Mouse (Mus musculus) 3T3-L1 (cell line): ENCODE data around the gene Shank3.

Experiments
- DNase-seq: peaks from one replicate; pipeline ENCODE4 v3.0.0-alpha.2; 2015; ENCODE audit warnings: low read depth, low spot score

The Shank3 gene

DNA sequence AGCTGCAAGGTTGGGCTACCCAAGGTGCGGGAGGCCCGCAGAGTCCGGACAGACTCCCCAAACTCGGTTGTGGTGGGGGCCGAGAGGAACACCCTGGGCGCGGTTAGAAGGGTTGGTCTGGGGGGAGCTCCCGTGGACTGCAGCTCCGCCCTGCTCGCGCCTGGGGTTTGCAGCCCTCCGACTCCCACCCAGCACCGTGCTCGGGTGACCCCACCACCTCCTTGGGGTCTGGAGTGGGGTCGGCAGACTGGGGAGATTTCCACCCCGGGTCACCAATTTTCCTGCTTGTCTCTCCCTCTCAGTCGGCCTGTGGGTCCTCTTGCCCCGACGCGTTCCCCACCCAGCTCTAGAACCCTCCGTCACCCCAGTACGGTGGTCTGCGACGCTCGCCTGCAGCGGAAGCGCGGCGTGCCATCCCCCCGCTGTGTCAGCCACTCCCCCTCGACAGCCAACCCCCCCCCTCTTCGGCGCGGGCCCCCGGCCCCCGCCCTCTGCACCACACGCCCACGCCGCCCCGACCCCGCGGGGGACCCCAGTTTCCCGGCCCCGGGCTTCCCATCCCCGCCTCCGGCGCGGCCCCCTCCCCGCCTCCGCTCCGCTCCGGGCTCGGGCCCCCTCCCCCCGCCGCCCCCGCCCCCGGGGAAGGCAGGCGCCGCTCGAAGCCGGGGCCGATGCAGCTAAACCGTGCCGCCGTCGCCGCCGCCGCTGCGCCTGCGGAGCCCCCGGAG lies at the start of gene Shank3:
Shank3 (plus strand) TSS at position 663 of the 728 bp plus-strand sequence.
- no peak for DNase-seq

- DNase-seq, result peak; percentile 33
Observed at GRCm38 (mm10) chr15:89452906-89453864, 46.2 kb upstream of the Shank3 start.

DNA sequence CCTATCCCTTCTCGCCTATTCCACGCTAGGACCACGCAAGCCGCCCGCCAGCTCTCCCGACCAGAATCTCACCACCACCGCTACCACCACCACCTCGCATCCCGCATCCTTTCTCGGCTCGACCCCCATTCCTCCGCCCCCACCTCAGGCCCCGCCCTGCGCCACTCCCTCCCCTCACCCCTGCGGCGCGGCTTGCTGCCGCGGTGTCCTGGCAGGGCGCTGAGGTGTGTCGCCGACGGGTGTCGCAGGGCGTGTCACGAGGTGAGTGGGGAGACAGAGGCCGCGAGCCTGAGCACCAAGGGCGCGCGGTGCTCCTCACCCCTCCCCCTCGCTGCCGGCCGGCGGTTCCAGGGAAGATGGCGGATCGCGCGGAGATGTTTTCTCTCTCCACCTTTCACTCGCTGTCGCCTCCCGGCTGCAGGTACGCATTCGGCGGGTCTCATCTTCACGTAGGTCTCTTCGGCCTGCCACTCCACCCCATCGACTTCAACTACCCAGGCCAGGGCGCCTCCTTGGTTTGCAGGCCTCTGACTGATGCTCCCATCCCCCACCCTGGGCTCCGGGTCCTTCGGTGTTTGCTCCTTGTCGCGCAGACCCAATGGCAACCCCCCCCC lies 45.5 kb upstream of the Shank3 start, which contains the start of gene Mapk8ip2:
Mapk8ip2 (plus strand) TSS at position 49 of the 614 bp plus-strand sequence.
- no peak for DNase-seq

- no peak for DNase-seq
Observed at GRCm38 (mm10) chr15:89454857-89455256, 44.6 kb upstream of the Shank3 start.

DNA sequence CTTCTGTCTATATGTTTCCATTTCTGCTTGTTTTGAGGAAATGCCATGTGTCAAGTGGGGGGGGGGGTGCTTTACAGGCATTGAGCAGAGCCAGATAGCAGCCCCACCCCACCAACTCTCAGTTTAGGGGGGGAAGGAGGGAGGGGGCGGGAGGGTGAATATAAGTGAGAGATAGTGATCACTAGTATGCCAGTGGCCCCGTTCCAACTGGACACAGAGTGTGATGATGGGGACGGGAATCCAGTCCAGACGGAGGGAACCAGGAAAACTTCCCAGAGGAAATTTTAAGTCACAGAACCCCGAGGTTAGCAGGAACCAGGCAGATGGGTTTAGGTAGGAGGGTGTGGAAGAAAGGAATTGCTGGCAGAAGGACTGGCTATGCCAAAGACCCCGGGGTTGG lies 43.8 kb upstream of the Shank3 start:
- DNase-seq, result no peak

- no peak for DNase-seq
Observed at GRCm38 (mm10) chr15:89458942-89459341, 40.5 kb upstream of the Shank3 start.

DNA sequence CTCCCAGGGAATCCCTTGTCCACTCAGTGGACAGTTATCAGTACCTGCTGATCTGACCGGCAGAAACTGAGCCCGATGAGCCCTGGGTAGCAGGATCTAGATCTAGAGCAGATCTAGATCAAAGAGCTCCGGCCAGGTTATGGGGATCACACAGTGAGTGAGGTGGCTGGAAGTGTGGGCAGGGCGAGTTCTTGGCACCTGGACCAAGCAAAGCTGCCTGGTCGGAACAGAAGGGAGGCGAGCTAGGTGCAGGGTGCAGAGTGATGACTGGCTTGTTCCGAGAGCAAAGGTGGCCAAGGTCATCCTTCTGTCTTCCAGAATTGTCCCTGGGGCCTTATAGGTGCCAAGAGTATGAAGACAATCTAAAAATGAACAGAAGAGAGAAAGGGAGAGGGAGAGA lies 39.6 kb upstream of the Shank3 start:
- no peak for DNase-seq

DNA sequence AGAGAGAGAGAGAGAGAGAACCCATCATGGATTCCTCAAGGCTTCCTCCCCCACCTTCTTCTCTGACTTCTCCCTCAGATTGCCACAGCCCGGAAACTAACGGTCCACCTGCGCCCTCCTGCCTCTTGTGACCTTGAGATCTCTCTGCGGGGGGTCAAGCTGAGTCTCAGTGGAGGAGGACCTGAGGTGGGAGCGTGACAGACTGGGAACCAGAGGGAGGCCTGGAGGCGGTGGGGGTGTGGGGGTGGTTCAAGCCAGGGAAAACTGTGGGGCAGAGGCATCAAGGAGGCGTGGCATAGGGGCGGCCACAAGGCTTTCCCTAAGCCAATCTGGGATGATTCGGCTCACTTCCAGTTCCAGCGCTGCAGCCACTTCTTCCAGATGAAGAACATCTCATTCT lies 39.1 kb upstream of the Shank3 start:
- DNase-seq, result no peak

DNA sequence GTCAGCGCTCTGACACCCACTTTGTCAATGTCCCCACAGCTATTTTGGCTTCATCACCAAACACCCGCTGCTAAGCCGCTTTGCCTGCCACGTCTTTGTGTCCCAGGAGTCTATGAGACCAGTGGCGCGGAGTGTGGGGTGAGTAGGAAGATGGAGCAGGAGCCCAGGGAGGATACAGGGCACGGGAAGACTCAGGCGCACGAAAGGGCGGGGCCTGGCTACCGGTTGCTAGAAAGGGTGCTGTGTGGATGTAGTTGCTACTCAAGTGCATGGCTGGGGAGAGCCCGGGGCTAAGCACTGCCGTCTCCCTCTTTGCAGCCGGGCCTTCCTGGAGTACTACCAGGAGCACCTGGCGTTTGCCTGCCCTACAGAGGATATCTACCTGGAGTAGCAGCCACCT lies 38.1 kb upstream of the Shank3 start:
- DNase-seq, result no peak

- DNase-seq, result no peak
Observed at GRCm38 (mm10) chr15:89462176-89462575, 37.2 kb upstream of the Shank3 start.

DNA sequence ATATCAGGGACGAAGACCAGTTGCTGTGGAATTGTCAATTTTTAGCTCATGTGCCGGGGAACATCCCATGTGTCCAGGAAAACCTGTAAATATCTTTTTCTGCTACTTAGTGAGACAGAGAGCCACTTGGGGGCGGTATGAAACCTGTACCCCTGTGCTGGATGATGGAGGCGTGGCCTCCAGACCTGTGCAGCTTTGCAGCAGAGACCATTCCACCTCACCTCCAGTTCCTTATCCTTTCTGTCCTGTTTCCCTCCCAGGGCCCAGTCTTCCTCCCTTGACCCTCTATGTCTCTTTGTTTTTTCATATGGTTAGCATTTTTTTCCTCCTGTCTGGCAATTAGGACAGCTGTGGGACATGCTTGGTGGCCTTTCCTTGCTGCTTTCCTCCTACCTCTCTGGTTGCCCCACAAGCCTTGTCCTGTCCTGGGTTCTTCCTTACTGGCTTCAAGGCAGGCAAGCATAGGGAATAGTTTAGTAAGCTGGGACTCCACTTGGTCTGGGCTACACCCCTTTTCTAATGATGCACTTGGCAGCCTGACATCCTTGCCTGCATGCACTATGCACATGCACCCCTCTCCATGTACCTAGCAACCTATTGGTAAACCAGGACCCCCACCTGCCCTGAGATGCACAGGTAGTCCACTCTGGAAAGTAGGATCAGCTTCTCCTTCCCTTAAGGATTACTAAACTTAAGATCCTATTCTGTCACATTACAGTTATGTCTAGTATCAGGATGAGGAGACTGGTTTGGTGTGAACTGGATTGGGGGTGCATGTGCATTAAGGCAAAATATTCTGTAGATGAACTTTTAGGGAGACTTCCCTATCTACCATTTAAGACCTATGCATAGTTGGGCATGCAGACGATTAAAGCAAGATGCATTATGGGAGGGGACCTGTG lies 35.8 kb upstream of the Shank3 start:
- peak; percentile 40 for DNase-seq

- no peak for DNase-seq
Observed at GRCm38 (mm10) chr15:89465052-89465451, 34.4 kb upstream of the Shank3 start.

DNA sequence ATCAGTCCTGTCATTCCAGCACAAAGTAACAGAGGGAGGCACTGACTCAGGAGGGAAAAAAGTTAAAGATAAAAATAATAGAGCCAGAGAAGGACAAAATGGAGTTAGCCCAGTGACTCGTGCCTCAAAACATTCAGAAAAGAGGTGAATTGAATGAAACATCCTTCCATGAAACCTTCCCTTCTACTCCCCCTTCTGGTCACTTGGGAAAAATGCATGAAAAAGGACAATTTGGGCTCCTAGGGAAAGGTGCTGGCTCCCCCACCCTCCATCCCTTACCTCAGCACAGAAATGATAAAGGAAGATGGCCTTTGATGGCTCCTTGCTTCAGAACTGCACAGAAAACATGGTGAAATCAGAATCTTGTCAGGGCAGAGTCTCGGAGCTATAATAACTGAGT lies 30.8 kb upstream of the Shank3 start:
- DNase-seq, result peak; percentile 71

DNA sequence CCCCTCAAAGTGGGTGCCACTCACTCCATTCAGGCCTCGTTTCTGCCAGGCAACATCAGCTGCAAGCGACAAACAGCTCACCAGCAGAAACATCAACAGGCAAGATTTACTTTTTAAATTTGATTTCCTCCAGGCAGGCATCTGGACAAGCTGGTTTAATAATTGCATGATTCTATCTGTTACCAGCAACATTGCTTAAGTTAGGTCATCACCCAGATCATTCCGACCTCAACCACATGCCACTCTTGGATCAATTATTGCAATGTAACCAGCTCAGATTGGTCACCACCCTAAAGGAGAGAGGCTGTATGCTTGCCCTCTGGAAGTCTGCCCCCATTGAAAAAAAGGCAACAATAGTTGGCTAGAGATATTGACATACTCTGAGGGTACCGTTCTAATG lies 27.9 kb upstream of the Shank3 start:
- no peak for DNase-seq

GRCm38 (mm10) chr15:89473370-89473769 lies 26.1 kb upstream of the Shank3 start:
- no peak for DNase-seq

GRCm38 (mm10) chr15:89473921-89474320 lies 25.5 kb upstream of the Shank3 start:
- DNase-seq, result no peak

GRCm38 (mm10) chr15:89474596-89475292 lies 24.7 kb upstream of the Shank3 start:
- DNase-seq, result no peak

GRCm38 (mm10) chr15:89475293-89475600 lies 24.2 kb upstream of the Shank3 start:
- DNase-seq, result no peak

- DNase-seq, result peak; percentile 95
Observed at GRCm38 (mm10) chr15:89475611-89476474, 23.6 kb upstream of the Shank3 start.

GRCm38 (mm10) chr15:89476475-89476815 lies 23.0 kb upstream of the Shank3 start:
- peak; percentile 71 for DNase-seq
